Mouse (Mus musculus) limb, embryonic 15.5 days (tissue): ENCODE measurements at regions not wholly inside any gene's neighbourhood (a gene's known extent, or its start where the extent isn't known, plus 50 kb on each side); places are given as distances from the start of the nearest gene placed in this dataset.

Experiments used
- ATAC-seq: fragments of 200-750 bp; cut with Nextera tagmentation; 2 replicates; pipeline ENCODE4 v1.8.0; 2017; ENCODE audit warnings: low read depth, moderate TSS enrichment; ENCODE audit not compliant: insufficient number of reproducible peaks, low FRiP score, low TSS enrichment
- H3K27ac ChIP-seq: fragments of 300-500 bp; sonication (generic); 2 replicates; pipeline ENCODE4 v1.5.1; 2015; ENCODE audit warnings: moderate library complexity, mild to moderate bottlenecking, inconsistent platforms
- H3K27me3 ChIP-seq: fragments of 300-500 bp; sonication (generic); 2 replicates; pipeline ENCODE4 v1.6.1; 2015; ENCODE audit warnings: inconsistent platforms
- H3K36me3 ChIP-seq: fragments of 300-500 bp; sonication (generic); 2 replicates; pipeline ENCODE4 v1.6.1; 2015; ENCODE audit warnings: inconsistent platforms
- H3K4me1 ChIP-seq: fragments of 300-500 bp; sonication (generic); 2 replicates; pipeline ENCODE4 v1.6.1; 2015; ENCODE audit warnings: inconsistent platforms
- H3K4me2 ChIP-seq: fragments of 300-500 bp; sonication (generic); 2 replicates; pipeline ENCODE4 v1.6.1; 2015; ENCODE audit warnings: mild to moderate bottlenecking, inconsistent platforms
- H3K4me3 ChIP-seq: fragments of 300-500 bp; sonication (generic); 2 replicates; pipeline ENCODE4 v1.5.1; 2015; ENCODE audit warnings: mild to moderate bottlenecking, inconsistent platforms
- H3K9ac ChIP-seq: fragments of 300-500 bp; sonication (generic); 2 replicates; pipeline ENCODE4 v1.6.1; 2015; ENCODE audit warnings: inconsistent platforms
- H3K9me3 ChIP-seq: fragments of 300-500 bp; sonication (generic); 2 replicates; pipeline ENCODE4 v1.6.1; 2016; ENCODE audit warnings: inconsistent platforms
- WGBS: fragments of 180-500 bp; shearing (Covaris S2); methylation state at CpG from one replicate; pipeline ENCODE4 v1.1.7; 2015; 5-methylcytosine and 5-hydroxymethylcytosine counted together

DNA sequence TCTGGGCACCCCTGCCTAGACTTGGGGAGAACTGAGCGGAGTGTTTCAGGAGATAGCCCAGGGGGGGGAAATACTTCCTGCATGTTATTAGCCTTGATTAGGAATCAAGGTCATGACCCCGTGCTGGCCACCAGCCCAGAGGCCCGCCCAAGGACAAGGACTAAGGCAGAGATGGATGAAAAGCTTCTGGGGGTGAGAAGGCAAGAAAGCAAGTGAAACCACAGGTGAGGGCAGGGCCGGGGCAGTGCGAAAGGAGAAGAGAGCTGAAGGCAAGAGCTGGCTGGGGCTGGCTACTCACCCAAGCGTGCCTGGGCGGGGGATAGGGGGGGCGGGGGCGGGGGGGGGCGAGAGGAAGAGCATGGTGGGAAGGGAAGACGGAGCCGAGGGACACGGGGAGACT, 96.0 kb upstream of the Nkx1-1 start:
- H3K9ac ChIP-seq = no peak overlapping the region
- peaks cover 19% of the 10 kb centered on the region for H3K4me1 ChIP-seq
- WGBS = 19% methylated on average over 10 of the region's 13 CpGs
- H3K27ac ChIP-seq = no peak overlapping the region
- peaks cover 76% of the 10 kb centered on the region for H3K27me3 ChIP-seq
- H3K9me3 ChIP-seq = no peaks in the 10 kb centered on the region; the same call in 1 of the 2 replicates
- no peak for ATAC-seq
- H3K36me3 ChIP-seq = no peaks in the 10 kb centered on the region
- no peak overlapping the region for H3K4me2 ChIP-seq
- H3K4me3 ChIP-seq = no peak overlapping the region

DNA sequence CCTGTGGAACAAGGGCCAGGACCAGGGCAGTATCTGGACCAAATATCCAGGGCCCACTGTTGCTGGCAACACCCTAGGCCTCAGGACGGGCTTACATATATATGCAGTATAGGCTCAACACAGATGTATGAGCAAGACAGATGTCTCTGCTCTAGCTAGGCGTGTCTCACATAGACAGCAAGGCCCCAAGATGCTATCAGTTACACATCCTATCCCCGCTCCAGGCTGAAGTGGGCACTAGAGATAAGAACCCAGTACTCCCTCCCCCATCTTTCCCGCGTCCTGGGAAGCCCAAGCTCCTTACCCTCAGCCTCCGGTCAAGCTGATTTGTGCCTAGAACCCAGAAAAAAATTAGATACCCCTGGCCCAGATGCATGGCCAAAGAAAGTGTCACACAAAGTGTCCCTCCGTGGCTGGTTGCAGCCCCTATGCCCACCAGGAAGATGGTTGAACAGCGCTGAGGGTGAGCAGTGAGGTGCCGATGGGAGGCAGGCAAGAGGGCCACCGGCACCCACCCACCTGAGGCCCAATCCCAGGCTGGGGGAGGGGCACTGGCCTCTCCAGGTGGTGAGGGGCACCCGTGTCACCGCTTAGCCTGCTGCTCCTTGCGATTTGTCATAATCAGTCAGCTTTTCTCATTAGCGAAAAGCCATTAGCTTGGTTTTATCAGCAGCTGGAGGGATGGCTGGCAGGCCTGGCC, 95.3 kb upstream of the Nkx1-1 start:
- Histone ChIP-seq H3K4me2 (no peak overlapping the region), H3K27me3 (peaks cover 70% of the 10 kb centered on the region), H3K27ac (no peak overlapping the region), H3K9me3 (no peaks in the 10 kb centered on the region; the same call in 1 of the 2 replicates), H3K9ac (no peak overlapping the region), H3K4me1 (peaks cover 14% of the 10 kb centered on the region), H3K36me3 (no peaks in the 10 kb centered on the region), H3K4me3 (no peak overlapping the region)
- no peak for ATAC-seq
- 36% methylated on average over 14 of the region's 14 CpGs for WGBS

- no peaks in the 10 kb centered on the region for H3K36me3 ChIP-seq
- H3K4me3 ChIP-seq = no peak overlapping the region
- H3K9ac ChIP-seq = no peak overlapping the region
- H3K9me3 ChIP-seq = no peaks in the 10 kb centered on the region; the same call in 1 of the 2 replicates
- WGBS = 33% methylated on average over 10 of the region's 10 CpGs
- peaks cover 14% of the 10 kb centered on the region for H3K4me1 ChIP-seq
- H3K4me2 ChIP-seq = no peak overlapping the region
- no peak overlapping the region for H3K27ac ChIP-seq
- ATAC-seq = no peak
- peaks cover 56% of the 10 kb centered on the region for H3K27me3 ChIP-seq
Observed at GRCm38 (mm10) chr5:33527750-33528149, 94.0 kb upstream of the Nkx1-1 start.

- Histone ChIP-seq H3K4me3 (no peak overlapping the region), H3K36me3 (no peaks in the 10 kb centered on the region), H3K4me1 (peaks cover 14% of the 10 kb centered on the region), H3K27ac (no peak overlapping the region), H3K9me3 (no peaks in the 10 kb centered on the region; the same call in 1 of the 2 replicates), H3K9ac (no peak overlapping the region), H3K27me3 (peaks cover 52% of the 10 kb centered on the region), H3K4me2 (no peak overlapping the region)
- 76% methylated on average over 8 of the region's 8 CpGs for WGBS
- no peak for ATAC-seq
Observed at GRCm38 (mm10) chr5:33527316-33527715, 93.5 kb upstream of the Nkx1-1 start.

- WGBS = 84% methylated on average over 16 of the region's 16 CpGs
- Histone ChIP-seq H3K4me3 (no peak overlapping the region), H3K27me3 (peaks cover 23% of the 10 kb centered on the region)
Observed at GRCm38 (mm10) chr5:33521951-33522742, 88.4 kb upstream of the Nkx1-1 start.

GRCm38 (mm10) chr5:33520856-33521255, 87.1 kb upstream of the Nkx1-1 start:
- H3K9ac ChIP-seq = no peak overlapping the region
- no peaks in the 10 kb centered on the region; the same call in 1 of the 2 replicates for H3K9me3 ChIP-seq
- H3K4me3 ChIP-seq = no peak overlapping the region
- no peak overlapping the region for H3K27ac ChIP-seq
- peaks cover 15% of the 10 kb centered on the region for H3K27me3 ChIP-seq
- ATAC-seq = no peak
- 43% methylated on average over 10 of the region's 10 CpGs for WGBS
- peaks cover 9% of the 10 kb centered on the region; the same call in 1 of the 2 replicates for H3K4me1 ChIP-seq
- no peaks in the 10 kb centered on the region for H3K36me3 ChIP-seq
- no peak overlapping the region for H3K4me2 ChIP-seq

More at GRCm38 (mm10) chr5:33521951-33522742, 88.4 kb upstream of the Nkx1-1 start:
- ATAC-seq = no peak
- Histone ChIP-seq H3K36me3 (no peaks in the 10 kb centered on the region), H3K9ac (no peak overlapping the region), H3K4me2 (no peak overlapping the region), H3K27ac (no peak overlapping the region), H3K9me3 (no peaks in the 10 kb centered on the region; the same call in 1 of the 2 replicates), H3K4me1 (peaks cover 7% of the 10 kb centered on the region; the same call in 1 of the 2 replicates)

- Histone ChIP-seq H3K9ac (no peak overlapping the region), H3K27me3 (peaks cover 10% of the 10 kb centered on the region), H3K4me1 (peaks cover 9% of the 10 kb centered on the region; the same call in 1 of the 2 replicates), H3K36me3 (no peaks in the 10 kb centered on the region), H3K27ac (no peak overlapping the region), H3K4me2 (no peak overlapping the region), H3K4me3 (no peak overlapping the region), H3K9me3 (no peaks in the 10 kb centered on the region)
- 77% methylated on average over 3 of the region's 3 CpGs for WGBS
- no peak for ATAC-seq
Observed at GRCm38 (mm10) chr5:33519394-33519793, 85.6 kb upstream of the Nkx1-1 start.

- Histone ChIP-seq H3K4me2 (no peak overlapping the region), H3K4me3 (no peak overlapping the region), H3K4me1 (peaks cover 9% of the 10 kb centered on the region; the same call in 1 of the 2 replicates), H3K9me3 (no peaks in the 10 kb centered on the region), H3K9ac (no peak overlapping the region), H3K36me3 (no peaks in the 10 kb centered on the region), H3K27me3 (peaks cover 10% of the 10 kb centered on the region), H3K27ac (no peak overlapping the region)
- 27% methylated on average over 6 of the region's 6 CpGs for WGBS
- peak; percentile 21; the same call in 1 of the 2 replicates for ATAC-seq
Observed at GRCm38 (mm10) chr5:33518860-33519259, 85.1 kb upstream of the Nkx1-1 start.

GRCm38 (mm10) chr5:33517625-33518024, 83.8 kb upstream of the Nkx1-1 start:
- Histone ChIP-seq H3K4me1 (peaks cover 9% of the 10 kb centered on the region; the same call in 1 of the 2 replicates), H3K4me3 (no peak overlapping the region), H3K9me3 (no peaks in the 10 kb centered on the region), H3K9ac (no peak overlapping the region), H3K27me3 (peaks cover 16% of the 10 kb centered on the region), H3K4me2 (no peak overlapping the region), H3K36me3 (no peaks in the 10 kb centered on the region), H3K27ac (no peak overlapping the region)
- ATAC-seq = no peak
- 50% methylated on average over 8 of the region's 8 CpGs for WGBS

GRCm38 (mm10) chr5:33516211-33516610, 82.4 kb upstream of the Nkx1-1 start:
- 85% methylated on average over 3 of the region's 3 CpGs for WGBS
- ATAC-seq = no peak

DNA sequence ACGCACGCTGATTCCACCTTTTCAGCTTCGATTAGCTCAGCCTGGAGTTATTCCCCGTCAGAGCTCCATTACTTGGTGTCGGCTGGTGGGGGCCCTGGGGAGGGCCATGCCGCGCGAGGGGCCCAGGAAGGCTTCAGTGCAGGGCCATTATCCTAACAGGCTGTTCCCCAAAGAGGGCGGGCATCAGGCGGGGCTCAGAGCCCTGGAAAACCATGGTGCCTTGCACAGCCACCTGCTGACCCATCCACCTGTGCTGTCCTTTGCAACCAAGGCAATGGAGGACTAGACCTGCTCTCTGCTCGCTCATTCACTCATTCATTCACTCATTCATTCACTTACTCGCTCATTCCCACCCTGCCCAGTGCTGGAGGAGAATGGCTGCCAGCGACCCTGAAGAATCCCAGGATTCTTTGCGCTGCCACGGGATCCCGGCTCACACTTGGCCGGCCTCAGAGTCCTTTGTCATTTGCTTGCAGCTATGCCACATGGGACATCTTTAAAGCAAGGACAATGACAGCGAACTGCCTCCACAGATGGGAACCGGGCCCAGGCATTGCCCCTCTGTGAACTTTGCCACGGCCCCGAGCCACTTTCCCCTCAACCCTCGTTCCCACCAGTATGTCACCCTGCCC, 78.6 kb upstream of the Nkx1-1 start:
- no peak overlapping the region for H3K4me2 ChIP-seq
- no peak for ATAC-seq

More at GRCm38 (mm10) chr5:33516211-33516610, 82.4 kb upstream of the Nkx1-1 start:
- H3K9ac ChIP-seq = no peak overlapping the region
- H3K27me3 ChIP-seq = peaks cover 28% of the 10 kb centered on the region
- H3K27ac ChIP-seq = no peak overlapping the region
- H3K36me3 ChIP-seq = no peaks in the 10 kb centered on the region
- peaks cover 19% of the 10 kb centered on the region for H3K4me1 ChIP-seq
- H3K9me3 ChIP-seq = no peaks in the 10 kb centered on the region
- H3K4me3 ChIP-seq = no peak overlapping the region
- no peak overlapping the region for H3K4me2 ChIP-seq

More for the DNA sequence above, 78.6 kb upstream of the Nkx1-1 start:
- no peaks in the 10 kb centered on the region for H3K9me3 ChIP-seq
- H3K9ac ChIP-seq = no peak overlapping the region
- 43% methylated on average over 22 of the region's 22 CpGs for WGBS
- H3K4me3 ChIP-seq = no peak overlapping the region
- H3K36me3 ChIP-seq = no peaks in the 10 kb centered on the region
- peaks cover 25% of the 10 kb centered on the region for H3K27me3 ChIP-seq
- H3K27ac ChIP-seq = no peak overlapping the region
- H3K4me1 ChIP-seq = peaks cover 14% of the 10 kb centered on the region
